Mouse (Mus musculus): Measurements from ENCODE around the gene Osgepl1. TPM values are rescaled to one million over a fixed set of nuclear protein-coding genes. Genes with fewer than 3 reads are reported as not detected.
"Not testable (repeated sequence)": the region's sequence is repeated elsewhere in the genome, so short reads cannot be mapped to it uniquely, and the experiment has no call there.

Osgepl1 gene
- polyA plus RNA-seq, 1 experiment from 2014 or later, result 23.5 TPM

- not testable (repeated sequence) for H3K27ac ChIP-seq; H3K4me2 ChIP-seq (replicated peaks); H3K36me3 ChIP-seq; H3K9me3 ChIP-seq (replicated peaks); ATAC-seq (ENCODE audit: low FRiP score); H3K4me3 ChIP-seq; H3K27me3 ChIP-seq; H3K4me1 ChIP-seq; H3K9ac ChIP-seq
- 85% methylated on average over 5 of the region's 5 CpGs for WGBS
These were observed 20.1 kb downstream of the Osgepl1 start for GRCm38 (mm10) chr1:53333527-53333926.

- Histone ChIP-seq H3K9me3 (replicated peaks) (peaks cover 7% of the 10 kb centered on the region; the same call in 1 of the 2 replicates), H3K27me3 (no peaks in the 10 kb centered on the region), H3K4me3 (no peak overlapping the region), H3K9ac (no peak overlapping the region), H3K27ac (no peak overlapping the region), H3K4me1 (no peaks in the 10 kb centered on the region), H3K36me3 (peaks cover 3% of the 10 kb centered on the region; the same call in 1 of the 2 replicates), H3K4me2 (replicated peaks) (no peak overlapping the region)
- no peak for ATAC-seq (ENCODE audit: low FRiP score)
These were observed 22.0 kb downstream of the Osgepl1 start for GRCm38 (mm10) chr1:53335465-53335864.

GRCm38 (mm10) chr1:53337403-53337802 lies 24.0 kb downstream of the Osgepl1 start:
- not testable (repeated sequence) for H3K4me2 ChIP-seq (replicated peaks); H3K27me3 ChIP-seq; ATAC-seq (ENCODE audit: low FRiP score); H3K4me1 ChIP-seq; H3K9ac ChIP-seq; H3K4me3 ChIP-seq; H3K27ac ChIP-seq
- Histone ChIP-seq H3K9me3 (replicated peaks) (peaks cover 20% of the 10 kb centered on the region; the same call in 1 of the 2 replicates), H3K36me3 (peaks cover 22% of the 10 kb centered on the region)
- 72% methylated on average over 2 of the region's 2 CpGs for whole genome bisulfite sequencing

GRCm38 (mm10) chr1:53341071-53341470 lies 27.6 kb downstream of the Osgepl1 start:
- H3K27ac ChIP-seq, result no peak overlapping the region
- H3K9me3 ChIP-seq (replicated peaks), result peaks cover 17% of the 10 kb centered on the region; the same call in 1 of the 2 replicates
- no peak overlapping the region for H3K9ac ChIP-seq
- peaks cover 51% of the 10 kb centered on the region for H3K36me3 ChIP-seq
- ATAC-seq (ENCODE audit: low FRiP score), result no peak
- H3K4me3 ChIP-seq, result no peak overlapping the region
- no peak overlapping the region for H3K4me2 ChIP-seq (replicated peaks)
- 100% methylated on average over 2 of the region's 2 CpGs for WGBS
- no peaks in the 10 kb centered on the region for H3K4me1 ChIP-seq
- no peaks in the 10 kb centered on the region for H3K27me3 ChIP-seq

- under 1% methylated on average over 43 of the region's 44 CpGs for whole genome bisulfite sequencing
- H3K4me1 ChIP-seq, result peaks cover 6% of the 10 kb centered on the region
- H3K36me3 ChIP-seq, result peaks cover 13% of the 10 kb centered on the region
- peak within 1 kb of the TSS; percentile 80 for H3K4me3 ChIP-seq
- peak within 1 kb of the TSS; percentile 91 for H3K27ac ChIP-seq
- no peaks in the 10 kb centered on the region for H3K27me3 ChIP-seq
- peak; percentile 100 for ATAC-seq (ENCODE audit: low FRiP score)
- H3K9me3 ChIP-seq (replicated peaks), result no peaks in the 10 kb centered on the region
- peak within 1 kb of the TSS; percentile 95 for H3K9ac ChIP-seq
- peak within 1 kb of the TSS; percentile 53 for H3K4me2 ChIP-seq (replicated peaks)
These were observed 39.2 kb downstream of the Osgepl1 start, which contains the start of the genes Asdurf, Gm28551 and Asnsd1 for GRCm38 (mm10) chr1:53352327-53353261. Gene Asdurf (minus strand): TSS chr1:53352619. Gene Gm28551 (minus strand): TSS chr1:53352667. Gene Asnsd1 (minus strand): TSS chr1:53352752.

GRCm38 (mm10) chr1:53358988-53359387 lies 45.6 kb downstream of the Osgepl1 start:
- ATAC-seq (ENCODE audit: low FRiP score), result no peak

More at GRCm38 (mm10) chr1:53358988-53359387, 45.6 kb downstream of the Osgepl1 start:
- Histone ChIP-seq H3K4me2 (replicated peaks) (no peak overlapping the region), H3K4me1 (no peaks in the 10 kb centered on the region), H3K27ac (no peak overlapping the region), H3K4me3 (no peak overlapping the region), H3K36me3 (no peaks in the 10 kb centered on the region), H3K27me3 (no peaks in the 10 kb centered on the region), H3K9me3 (replicated peaks) (no peaks in the 10 kb centered on the region), H3K9ac (no peak overlapping the region)

Other genes with a start within 250 kb of the Osgepl1 start
- not detected in 2 replicates for gene 1700019A02Rik, start 126.0 kb upstream of the Osgepl1 start, polyA plus RNA-seq (2016; fragmentation: Nextera tagmentation; extraction: Ambion mirVana)
- 17.6 and 19.1 TPM in 2 replicates for gene Pms1, start 16.6 kb upstream of the Osgepl1 start, polyA plus RNA-seq (2016; fragmentation: Nextera tagmentation; extraction: Ambion mirVana)
- gene Ormdl1, start 16.5 kb upstream of the Osgepl1 start, polyA plus RNA-seq (2016; fragmentation: Nextera tagmentation; extraction: Ambion mirVana), result 60.9 and 65.5 TPM in 2 replicates
- gene Gm28778, start 16.5 kb upstream of the Osgepl1 start, polyA plus RNA-seq (2016; fragmentation: Nextera tagmentation; extraction: Ambion mirVana), result not detected in 2 replicates
- gene Asdurf, start 39.0 kb downstream of the Osgepl1 start, polyA plus RNA-seq (2016; fragmentation: Nextera tagmentation; extraction: Ambion mirVana), result 9.6 TPM in 1 of 2 replicates, not detected in the other
- gene Gm28551, start 39.0 kb downstream of the Osgepl1 start, polyA plus RNA-seq (2016; fragmentation: Nextera tagmentation; extraction: Ambion mirVana), result 1.4 and 2.1 TPM in 2 replicates
- 81.3 and 90.4 TPM in 2 replicates for gene Asnsd1, start 39.1 kb downstream of the Osgepl1 start, polyA plus RNA-seq (2016; fragmentation: Nextera tagmentation; extraction: Ambion mirVana)